Mouse (Mus musculus) cortical plate, adult 2 months (tissue): Measurements from ENCODE around the gene Plscr2. TPM values are rescaled to one million over a fixed set of nuclear protein-coding genes. Genes with fewer than 3 reads are reported as not detected.

Experiments used
- H3K27ac ChIP-seq: fragments of 200-500 bp; 2 replicates; pipeline ENCODE4 v1.5.1; 2012; ENCODE audit warnings: low read length, control low read depth, inconsistent platforms; ENCODE audit not compliant: insufficient read depth
- H3K4me1 ChIP-seq: fragments of 200-500 bp; 2 replicates; pipeline ENCODE4 v1.6.1; 2011; ENCODE audit warnings: low read length; ENCODE audit not compliant: control insufficient read depth, insufficient read depth
- H3K4me3 ChIP-seq: fragments of 200-500 bp; 2 replicates; pipeline ENCODE4 v1.5.1; 2011; ENCODE audit warnings: mild to moderate bottlenecking, low read length, control low read depth; ENCODE audit not compliant: insufficient read depth
- CTCF ChIP-seq: fragments of 200-500 bp; IDR thresholded peaks from 2 replicates; pipeline ENCODE4 v1.5.1; 2011; ENCODE audit warnings: mild to moderate bottlenecking, control low read depth, low read length; ENCODE audit not compliant: insufficient read depth; ENCODE audit errors: extremely low read depth
- POLR2A ChIP-seq: fragments of 200-500 bp; IDR thresholded peaks from 2 replicates; pipeline ENCODE4 v1.6.1; 2011; ENCODE audit warnings: mild to moderate bottlenecking, low read length, control low read depth; ENCODE audit not compliant: insufficient read depth; ENCODE audit errors: extremely low read depth
- polyA plus RNA-seq: library from polyadenylated mRNA; depleted of rRNA; stranded (reverse); fragments of >200 nt; gene quantifications from 2 replicates; pipeline ENCODE4 v1.2.3, GENCODE M21; 2012; rRNA removed

Plscr2 gene
- 1.4 and 2.0 TPM in 2 replicates for polyA plus RNA-seq

GRCm38 (mm10) chr9:92275486-92276207 lies at the start of gene Plscr2:
Gene Plscr2, plus strand, starts transcription at chr9:92275602.
- TF ChIP-seq POLR2A (no peak), CTCF (no peak)
- Histone ChIP-seq H3K4me1 (no peaks in the 10 kb centered on the region), H3K27ac (0 out of 2 replicates have a peak within 1 kb of the TSS, but pooled peaks have one; percentile 59), H3K4me3 (peak within 1 kb of the TSS; percentile 31)

- Histone ChIP-seq H3K27ac (no peak overlapping the region), H3K4me3 (no peak overlapping the region), H3K4me1 (no peaks in the 10 kb centered on the region)
- TF ChIP-seq CTCF = no peak
- TF ChIP-seq POLR2A = no peak
These were observed 49.2 kb upstream of the Plscr2 start for GRCm38 (mm10) chr9:92226127-92226655.

- H3K4me1 ChIP-seq = no peaks in the 10 kb centered on the region
- no peak overlapping the region for H3K27ac ChIP-seq
- H3K4me3 ChIP-seq = no peak overlapping the region
- no peak for TF ChIP-seq CTCF
- TF ChIP-seq POLR2A = no peak
These were observed 48.6 kb upstream of the Plscr2 start for GRCm38 (mm10) chr9:92226795-92227194.

GRCm38 (mm10) chr9:92228867-92229832 lies 46.3 kb upstream of the Plscr2 start:
- Histone ChIP-seq H3K4me1 (no peaks in the 10 kb centered on the region), H3K27ac (no peak overlapping the region), H3K4me3 (no peak overlapping the region)
- TF ChIP-seq POLR2A (no peak), CTCF (no peak)

GRCm38 (mm10) chr9:92229833-92230205 lies 45.6 kb upstream of the Plscr2 start:
- H3K4me1 ChIP-seq = no peaks in the 10 kb centered on the region
- no peak for TF ChIP-seq POLR2A
- no peak for TF ChIP-seq CTCF
- no peak overlapping the region for H3K27ac ChIP-seq
- H3K4me3 ChIP-seq = no peak overlapping the region

- no peak overlapping the region for H3K4me3 ChIP-seq
- H3K27ac ChIP-seq = no peak overlapping the region
- no peak for TF ChIP-seq POLR2A
- no peak for TF ChIP-seq CTCF
- H3K4me1 ChIP-seq = no peaks in the 10 kb centered on the region
These were observed 40.4 kb upstream of the Plscr2 start for GRCm38 (mm10) chr9:92234901-92235458.

GRCm38 (mm10) chr9:92248773-92249446 lies 26.5 kb upstream of the Plscr2 start:
- H3K27ac ChIP-seq = no peak overlapping the region
- H3K4me3 ChIP-seq = no peak overlapping the region
- H3K4me1 ChIP-seq = no peaks in the 10 kb centered on the region
- no peak for TF ChIP-seq POLR2A
- no peak for TF ChIP-seq CTCF

GRCm38 (mm10) chr9:92249447-92249852 lies 26.0 kb upstream of the Plscr2 start, which contains the start of gene Plscr1:
Gene Plscr1, plus strand, starts transcription at chr9:92249750.
- Histone ChIP-seq H3K4me1 (no peaks in the 10 kb centered on the region), H3K4me3 (peak within 1 kb of the TSS; percentile 56), H3K27ac (peak within 1 kb of the TSS; percentile 6; the same call in 1 of the 2 replicates)
- TF ChIP-seq POLR2A (no peak), CTCF (no peak)
